In the genomic region with DNA sequence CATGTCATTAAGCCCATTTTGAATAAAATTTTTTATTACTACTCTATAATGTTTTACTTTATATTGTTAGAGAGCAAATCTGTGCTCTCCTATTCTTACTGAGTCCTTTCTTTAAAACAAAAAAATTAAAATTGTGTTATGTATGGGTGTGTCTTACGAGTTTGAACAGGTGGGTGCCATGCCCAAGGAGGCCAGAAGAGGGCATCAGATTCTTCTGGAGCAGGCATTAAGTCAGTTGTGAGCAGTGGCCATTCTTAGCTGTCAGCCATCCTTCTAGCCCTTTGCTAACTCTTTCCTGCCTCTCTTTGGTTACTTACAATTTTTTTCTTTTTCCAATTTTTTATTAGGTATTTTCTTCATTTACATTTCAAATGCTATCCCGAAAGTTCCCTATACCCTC, we compare ENCODE assay signal across 10 mouse cellular contexts.
DNase-seq lines count a peak whose midpoint lies in the region; ATAC-seq and TF ChIP-seq lines count a peak whose summit lies in the region.
"Had no signal": no experiment of that assay in that cellular context is flagged by ENCODE, and none has a peak within 500 bp of the region (broad histone marks: within the 10 kb centered on the region; RNA-seq: fewer than 3 reads in every experiment).

No protein-coding gene starts in this region.

- no peak for TF ChIP-seq EP300 in liver, postnatal 0 days (IDR thresholded peaks at IDR 0.05; ENCODE audit: low read depth)

- WGBS in hindbrain, embryonic 14.5 days: 79% methylated on average over 2 of the region's 2 CpGs
- 90% methylated on average over 2 of the region's 2 CpGs for WGBS in hindbrain, embryonic 12.5 days
- WGBS in embryonic facial prominence, embryonic 14.5 days: 73% methylated on average over 2 of the region's 2 CpGs
- 68% methylated on average over 2 of the region's 2 CpGs for WGBS in liver, postnatal 0 days (ENCODE audit: insufficient replicate concordance)

- H3K4me3 ChIP-seq in hindbrain, embryonic 14.5 days (replicated peaks; ENCODE audit: low read length): no peak overlapping the region
- no peak overlapping the region for H3K4me3 ChIP-seq in hindbrain, embryonic 12.5 days
- no peak overlapping the region for H3K4me3 ChIP-seq in embryonic facial prominence, embryonic 14.5 days (ENCODE audit: low read depth, low read length)
- no peak overlapping the region for H3K4me3 ChIP-seq in liver, postnatal 0 days (ENCODE audit: low read depth, low read length)
- H3K4me3 ChIP-seq: erythroblast, embryonic 14.5 days; limb, embryonic 12.5 days had no signal

- H3K4me2 ChIP-seq in hindbrain, embryonic 14.5 days (replicated peaks): no peak overlapping the region
- H3K4me2 ChIP-seq in hindbrain, embryonic 12.5 days (replicated peaks): no peak overlapping the region
- no peak overlapping the region for H3K4me2 ChIP-seq in embryonic facial prominence, embryonic 14.5 days (ENCODE audit: low read depth, low read length)
- no peak overlapping the region for H3K4me2 ChIP-seq in liver, postnatal 0 days (ENCODE audit: low read depth, low read length)
- H3K4me2 ChIP-seq: limb, embryonic 12.5 days had no signal

- ATAC-seq in hindbrain, embryonic 14.5 days (ENCODE audit: low FRiP score): no peak
- ATAC-seq in hindbrain, embryonic 12.5 days (ENCODE audit: low FRiP score): no peak
- no peak for ATAC-seq in embryonic facial prominence, embryonic 14.5 days (ENCODE audit: low read depth)
- ATAC-seq in liver, postnatal 0 days: no peak

- H3K9me3 ChIP-seq in hindbrain, embryonic 14.5 days (ENCODE audit: control insufficient read depth, low read length): no peaks in the 10 kb centered on the region
- H3K9me3 ChIP-seq in hindbrain, embryonic 12.5 days (replicated peaks): no peaks in the 10 kb centered on the region
- no peaks in the 10 kb centered on the region for H3K9me3 ChIP-seq in embryonic facial prominence, embryonic 14.5 days (ENCODE audit: control insufficient read depth, low read length)
- no peaks in the 10 kb centered on the region for H3K9me3 ChIP-seq in liver, postnatal 0 days (ENCODE audit: low read length)
- H3K9me3 ChIP-seq: limb, embryonic 12.5 days had no signal

- DNase-seq in hindbrain, embryonic 14.5 days (ENCODE audit: low spot score): peak; percentile 26
- peak; percentile 69 for DNase-seq in A20 (ENCODE audit: low read depth, low spot score)
- DNase-seq in ES-CJ7 (ENCODE audit: low read depth, low spot score): peak; percentile 65
- DNase-seq in embryonic facial prominence, embryonic 14.5 days (ENCODE audit: low spot score): peak; percentile 26
- DNase-seq in liver, postnatal 0 days: peak; percentile 37
- no peak for DNase-seq in Muller cell, postnatal 12 days (ENCODE audit: inconsistent ontology term)
- no peak for DNase-seq in urinary bladder, adult 2 months (ENCODE audit: low spot score)

- H3K9ac ChIP-seq in hindbrain, embryonic 14.5 days: no peak overlapping the region
- no peak overlapping the region for H3K9ac ChIP-seq in hindbrain, embryonic 12.5 days
- no peak overlapping the region for H3K9ac ChIP-seq in embryonic facial prominence, embryonic 14.5 days (ENCODE audit: low read depth, low read length)
- H3K9ac ChIP-seq in liver, postnatal 0 days (replicated peaks): no peak overlapping the region
- H3K9ac ChIP-seq: limb, embryonic 12.5 days had no signal

- peak; percentile 48 for TF ChIP-seq CTCF in liver, postnatal 0 days (IDR thresholded peaks at IDR 0.05; ENCODE audit: low read depth)

- H3K4me1 ChIP-seq in hindbrain, embryonic 14.5 days (replicated peaks; ENCODE audit: control insufficient read depth, insufficient read depth, low read length): 0 out of 2 replicates have a peak, but pooled peaks cover 3% of the 10 kb centered on the region
- no peaks in the 10 kb centered on the region for H3K4me1 ChIP-seq in hindbrain, embryonic 12.5 days
- no peaks in the 10 kb centered on the region for H3K4me1 ChIP-seq in embryonic facial prominence, embryonic 14.5 days (ENCODE audit: control insufficient read depth, insufficient read depth, low read length)
- H3K4me1 ChIP-seq in liver, postnatal 0 days (ENCODE audit: insufficient read depth): no peaks in the 10 kb centered on the region
- H3K4me1 ChIP-seq: limb, embryonic 12.5 days had no signal

- H3K36me3 ChIP-seq in hindbrain, embryonic 14.5 days (replicated peaks; ENCODE audit: control insufficient read depth, insufficient read depth): no peaks in the 10 kb centered on the region
- no peaks in the 10 kb centered on the region for H3K36me3 ChIP-seq in hindbrain, embryonic 12.5 days
- H3K36me3 ChIP-seq in embryonic facial prominence, embryonic 14.5 days (ENCODE audit: control insufficient read depth, insufficient read depth, low read length): no peaks in the 10 kb centered on the region
- H3K36me3 ChIP-seq in liver, postnatal 0 days (replicated peaks; ENCODE audit: insufficient read depth, low read length): no peaks in the 10 kb centered on the region
- H3K36me3 ChIP-seq: limb, embryonic 12.5 days had no signal

- H3K27me3 ChIP-seq in hindbrain, embryonic 14.5 days (ENCODE audit: control insufficient read depth, insufficient read depth, low read length): no peaks in the 10 kb centered on the region
- no peaks in the 10 kb centered on the region for H3K27me3 ChIP-seq in hindbrain, embryonic 12.5 days
- no peaks in the 10 kb centered on the region for H3K27me3 ChIP-seq in embryonic facial prominence, embryonic 14.5 days (replicated peaks; ENCODE audit: control insufficient read depth, insufficient read depth, low read length)
- H3K27me3 ChIP-seq in liver, postnatal 0 days (ENCODE audit: insufficient read depth, low read length): no peaks in the 10 kb centered on the region
- H3K27me3 ChIP-seq: limb, embryonic 12.5 days had no signal

- no peak overlapping the region for H3K27ac ChIP-seq in hindbrain, embryonic 14.5 days
- no peak overlapping the region for H3K27ac ChIP-seq in hindbrain, embryonic 12.5 days
- H3K27ac ChIP-seq in embryonic facial prominence, embryonic 14.5 days (replicated peaks; ENCODE audit: low read depth, low read length): no peak overlapping the region
- H3K27ac ChIP-seq in liver, postnatal 0 days (ENCODE audit: low read depth): no peak overlapping the region
- H3K27ac ChIP-seq: limb, embryonic 12.5 days had no signal

Comparison
In these comparisons a context has a peak if more than half of its experiments do, and no peak if none do; other contexts are left out.
1. DNase-seq: peak in hindbrain, embryonic 14.5 days (single experiment), A20 (single experiment), ES-CJ7 (single experiment), embryonic facial prominence, embryonic 14.5 days (single experiment) and liver, postnatal 0 days (single experiment); none in Muller cell, postnatal 12 days (single experiment) and urinary bladder, adult 2 months (single experiment).